Mouse (Mus musculus) bone marrow macrophage, adult 2 months (primary cell): ENCODE measurements around the gene Bcl9. TPM values are rescaled to one million over a fixed set of nuclear protein-coding genes. Genes with fewer than 3 reads are reported as not detected.
A peak's percentile ranks its signal among the peaks of the same experiment; 100 is the strongest.

Experiments used
- H3K27ac ChIP-seq: 2 replicates; pipeline ENCODE4 v1.5.1; 2012; ENCODE audit warnings: low read depth, low read length; ENCODE audit not compliant: insufficient read depth
- H3K4me1 ChIP-seq: 2 replicates; pipeline ENCODE4 v1.6.1; 2012; ENCODE audit warnings: low read length; ENCODE audit not compliant: control insufficient read depth, insufficient read depth
- H3K4me3 ChIP-seq: 2 replicates; pipeline ENCODE4 v1.5.1; 2012; ENCODE audit warnings: mild to moderate bottlenecking, low read length, moderate library complexity; ENCODE audit not compliant: insufficient read depth
- CTCF ChIP-seq: IDR thresholded peaks from 2 replicates; pipeline ENCODE4 v1.5.1; 2012; ENCODE audit warnings: low read depth, mild to moderate bottlenecking, low read length, moderate library complexity
- POLR2A ChIP-seq: IDR thresholded peaks from 2 replicates; pipeline ENCODE4 v1.6.1; 2012; ENCODE audit warnings: mild to moderate bottlenecking, low read depth, low read length, borderline replicate concordance
- polyA plus RNA-seq: library from polyadenylated mRNA; stranded (reverse); fragments of >200 nt; gene quantifications from 2 replicates; pipeline ENCODE4 v1.2.4, GENCODE M21; 2012; ENCODE audit not compliant: missing spikeins, insufficient read depth, insufficient read length

The Bcl9 gene
- 17.6 and 19.0 TPM in 2 replicates for polyA plus RNA-seq

- H3K4me1 ChIP-seq = peaks cover 23% of the 10 kb centered on the region
- peak within 1 kb of the TSS; percentile 33 for H3K27ac ChIP-seq
- TF ChIP-seq POLR2A = no peak
- no peak for TF ChIP-seq CTCF
- peak within 1 kb of the TSS; percentile 78 for H3K4me3 ChIP-seq
Observed at GRCm38 (mm10) chr3:97297553-97298432, at the start of gene Bcl9. Gene Bcl9, minus strand, starts transcription at chr3:97297917.

GRCm38 (mm10) chr3:97339193-97339576 is 41.5 kb upstream of the Bcl9 start:
- no peaks in the 10 kb centered on the region for H3K4me1 ChIP-seq
- no peak overlapping the region for H3K4me3 ChIP-seq
- H3K27ac ChIP-seq = no peak overlapping the region
- no peak for TF ChIP-seq CTCF
- no peak for TF ChIP-seq POLR2A

GRCm38 (mm10) chr3:97338522-97339192 is 40.9 kb upstream of the Bcl9 start:
- TF ChIP-seq POLR2A (no peak), CTCF (peak; percentile 86)
- Histone ChIP-seq H3K4me3 (no peak overlapping the region), H3K4me1 (no peaks in the 10 kb centered on the region), H3K27ac (no peak overlapping the region)

- H3K4me3 ChIP-seq = no peak overlapping the region
- no peak for TF ChIP-seq POLR2A
- no peak for TF ChIP-seq CTCF
- H3K27ac ChIP-seq = no peak overlapping the region
- H3K4me1 ChIP-seq = no peaks in the 10 kb centered on the region
Observed at GRCm38 (mm10) chr3:97337306-97337705, 39.6 kb upstream of the Bcl9 start.

- Histone ChIP-seq H3K4me1 (no peaks in the 10 kb centered on the region), H3K27ac (no peak overlapping the region), H3K4me3 (no peak overlapping the region)
- TF ChIP-seq POLR2A (no peak), CTCF (no peak)
Observed at GRCm38 (mm10) chr3:97336331-97336730, 38.6 kb upstream of the Bcl9 start.

- Histone ChIP-seq H3K4me3 (no peak overlapping the region), H3K4me1 (no peaks in the 10 kb centered on the region), H3K27ac (no peak overlapping the region)
- TF ChIP-seq CTCF (no peak), POLR2A (no peak)
Observed at GRCm38 (mm10) chr3:97334618-97335017, 36.9 kb upstream of the Bcl9 start.

GRCm38 (mm10) chr3:97332172-97332571 is 34.5 kb upstream of the Bcl9 start:
- TF ChIP-seq POLR2A (no peak), CTCF (no peak)
- H3K27ac ChIP-seq = no peak overlapping the region
- H3K4me1 ChIP-seq = no peaks in the 10 kb centered on the region
- H3K4me3 ChIP-seq = no peak overlapping the region

- H3K4me3 ChIP-seq = no peak overlapping the region
- H3K4me1 ChIP-seq = no peaks in the 10 kb centered on the region
- TF ChIP-seq POLR2A (no peak), CTCF (no peak)
- no peak overlapping the region for H3K27ac ChIP-seq
Observed at GRCm38 (mm10) chr3:97327809-97328208, 30.1 kb upstream of the Bcl9 start.

GRCm38 (mm10) chr3:97327356-97327755 is 29.6 kb upstream of the Bcl9 start:
- TF ChIP-seq POLR2A (no peak), CTCF (no peak)
- Histone ChIP-seq H3K4me3 (no peak overlapping the region), H3K27ac (no peak overlapping the region), H3K4me1 (no peaks in the 10 kb centered on the region)
